Mouse (Mus musculus) ES-E14 (cell line): ENCODE data around the gene Map4k5.

ENCODE experiments used
- CHD2 ChIP-seq: IDR thresholded peaks from 2 replicates; pipeline ENCODE4 v1.6.1; 2014; ENCODE audit warnings: mild to moderate bottlenecking, low read depth, low read length, inconsistent platforms
- MAFK ChIP-seq: IDR thresholded peaks from 2 replicates; pipeline ENCODE4 v1.6.1; 2014; ENCODE audit warnings: mild to moderate bottlenecking, low read depth, low read length, inconsistent platforms; ENCODE audit not compliant: insufficient read depth
- ZNF384 ChIP-seq: IDR thresholded peaks from 2 replicates; pipeline ENCODE4 v1.6.1; 2012; ENCODE audit warnings: low read depth, low read length, inconsistent platforms

DNA sequence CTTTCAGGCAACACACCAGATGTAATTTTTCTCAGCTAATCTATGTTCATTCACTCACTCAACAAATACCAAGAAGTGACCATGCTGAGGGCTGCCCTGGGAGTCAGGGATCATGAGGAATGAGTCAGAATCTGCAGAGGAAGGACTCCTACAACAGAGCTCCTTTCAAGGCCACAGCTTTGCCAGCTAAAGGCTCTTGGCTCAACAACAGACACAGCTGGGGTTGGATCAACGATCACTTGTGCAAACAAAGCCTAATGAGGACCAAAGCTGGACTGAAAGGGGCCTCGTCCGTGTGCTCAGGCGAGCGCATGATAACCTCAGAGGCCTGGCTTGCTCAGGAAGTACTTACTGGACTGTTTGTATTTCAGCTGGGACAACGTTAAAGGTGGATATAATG lies 78.7 kb downstream of the Map4k5 start:
- no peak for TF ChIP-seq MAFK
- TF ChIP-seq ZNF384: no peak
- no peak for TF ChIP-seq CHD2
